Mouse (Mus musculus) duodenum, adult 2 months (tissue): ENCODE data around the gene Muc15. TPM values are rescaled to one million over a fixed set of nuclear protein-coding genes. Genes with fewer than 3 reads are reported as not detected.

Experiments
- polyA plus RNA-seq: library from polyadenylated mRNA; depleted of rRNA; stranded (reverse); fragments of >200 nt; gene quantifications from 2 replicates; pipeline ENCODE4 v1.2.3, GENCODE M21; 2012; ENCODE audit warnings: low replicate concordance; rRNA removed

The Muc15 gene
- polyA plus RNA-seq, result not detected in 2 replicates

DNA sequence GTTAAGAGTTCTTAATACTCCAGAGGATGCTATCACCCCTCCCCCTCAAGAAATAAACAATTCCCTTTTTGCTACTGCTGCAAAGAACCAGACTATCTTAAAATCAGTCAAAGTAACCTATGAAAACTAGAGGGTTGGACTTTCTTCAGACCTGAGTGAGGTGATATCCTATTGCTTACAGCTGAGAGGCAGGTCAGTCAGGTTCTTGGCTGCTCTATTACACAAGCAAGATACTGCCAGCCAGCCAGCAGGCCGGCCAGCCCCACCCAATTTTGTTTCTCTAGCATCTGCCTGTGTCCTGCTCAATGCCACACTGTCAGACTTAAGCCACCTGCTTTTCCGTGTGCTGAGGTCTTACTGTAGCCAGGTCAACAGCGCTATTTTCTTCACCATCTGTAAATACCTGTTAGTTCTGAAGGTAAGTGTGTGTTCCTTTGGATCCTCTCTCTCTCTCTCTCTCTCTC lies at the start of gene Muc15:
Muc15 (plus strand) TSS at position 51 of the 464 bp plus-strand sequence.

Other genes starting within 250 kb of the Muc15 start
- gene Slc5a12, start 124.0 kb upstream of the Muc15 start, polyA plus RNA-seq, result 14.9 TPM in 1 of 2 replicates, not detected in the other
- gene Ano3, start 229.6 kb downstream of the Muc15 start, polyA plus RNA-seq, result not detected in 2 replicates